Mouse (Mus musculus) heart, embryonic 14.5 days (tissue): ENCODE data around the gene Cmip. TPM values are rescaled to one million over a fixed set of nuclear protein-coding genes. Genes with fewer than 3 reads are reported as not detected.

Source experiments
- ATAC-seq: fragments of 200-750 bp; cut with Nextera tagmentation; 2 replicates; pipeline ENCODE4 v1.8.0; 2017; ENCODE audit warnings: low read depth, moderate TSS enrichment; ENCODE audit not compliant: insufficient number of reproducible peaks, insufficient read depth, low FRiP score
- H3K27ac ChIP-seq, 2 experiments: fragments of 200-500 bp in 1 of 2; fragments of 300-500 bp in 1 of 2; sonication (generic) in 1 of 2; replicated peaks in 1 of 2; 2 replicates each; pipeline ENCODE4 v1.5.1; 2012 to 2014; ENCODE audit warnings: low read depth in 2 of 2, low read length in 2 of 2, control low read depth in 1 of 2, mild to moderate bottlenecking in 1 of 2, mixed read lengths in 1 of 2; ENCODE audit not compliant: control insufficient read depth in 1 of 2, insufficient read depth in 1 of 2
- H3K27me3 ChIP-seq: fragments of 300-500 bp; sonication (generic); 2 replicates; pipeline ENCODE4 v1.6.1; 2014; ENCODE audit warnings: mild to moderate bottlenecking, low read length, control low read depth; ENCODE audit not compliant: control insufficient read depth, insufficient read depth
- H3K36me3 ChIP-seq: fragments of 300-500 bp; sonication (generic); 2 replicates; pipeline ENCODE4 v1.6.1; 2014; ENCODE audit warnings: mild to moderate bottlenecking, control low read depth, low read length, mixed read lengths; ENCODE audit not compliant: control insufficient read depth, insufficient read depth
- H3K4me1 ChIP-seq, 2 experiments: fragments of 200-500 bp in 1 of 2; fragments of 300-500 bp in 1 of 2; sonication (generic) in 1 of 2; 2 replicates each; pipeline ENCODE4 v1.6.1; 2012 to 2014; ENCODE audit warnings: low read length in 2 of 2, control low read depth in 1 of 2, mixed read lengths in 1 of 2; ENCODE audit not compliant: control insufficient read depth in 2 of 2, insufficient read depth in 2 of 2
- H3K4me2 ChIP-seq: fragments of 300-500 bp; sonication (generic); 2 replicates; pipeline ENCODE4 v1.6.1; 2014; ENCODE audit warnings: mild to moderate bottlenecking, low read length
- H3K4me3 ChIP-seq, 2 experiments: fragments of 200-500 bp in 1 of 2; fragments of 300-500 bp in 1 of 2; sonication (generic) in 1 of 2; 2 replicates each; pipeline ENCODE4 v1.5.1; 2012 to 2014; ENCODE audit warnings: low read length in 2 of 2, mild to moderate bottlenecking in 2 of 2, control low read depth in 1 of 2, low read depth in 1 of 2, moderate library complexity in 1 of 2; ENCODE audit not compliant: control insufficient read depth in 1 of 2, insufficient read depth in 1 of 2
- H3K9ac ChIP-seq: fragments of 300-500 bp; sonication (generic); 2 replicates; pipeline ENCODE4 v1.6.1; 2014; ENCODE audit warnings: mild to moderate bottlenecking, low read length
- H3K9me3 ChIP-seq: fragments of 300-500 bp; sonication (generic); 2 replicates; pipeline ENCODE4 v1.6.1; 2016; ENCODE audit warnings: low read length, control low read depth; ENCODE audit not compliant: control insufficient read depth
- WGBS: fragments of 180-500 bp; shearing (Covaris S2); extraction: QIAGEN DNeasy Blood & Tissue Kit; methylation state at CpG from one replicate; pipeline ENCODE4 v1.1.7; 2014; 5-methylcytosine and 5-hydroxymethylcytosine counted together
- polyA plus RNA-seq: library from polyadenylated mRNA; unstranded; fragments of >200 nt; fragmentation: Nextera tagmentation; extraction: Ambion mirVana; gene quantifications from 2 replicates; pipeline ENCODE4 v1.2.1, GENCODE M21; 2014

The Cmip gene
- polyA plus RNA-seq, 1 experiment from 2014 or later: 13.3 TPM

- WGBS: 14% methylated on average over 2 of the region's 2 CpGs
- Histone ChIP-seq H3K27ac (no peak overlapping the region), H3K36me3 (no peaks in the 10 kb centered on the region), H3K4me2 (no peak overlapping the region), H3K9ac (no peak overlapping the region), H3K27me3 (no peaks in the 10 kb centered on the region), H3K9me3 (no peaks in the 10 kb centered on the region), H3K4me3 (no peak overlapping the region), H3K4me1 (peaks cover 23 to 28% of the 10 kb centered on the region in 2 experiments)
- ATAC-seq: no peak
Measured at GRCm38 (mm10) chr8:117362438-117362726, 105.5 kb downstream of the Cmip start.

GRCm38 (mm10) chr8:117363291-117363690, 106.4 kb downstream of the Cmip start:
- no peak for ATAC-seq
- WGBS: 68% methylated on average over 10 of the region's 10 CpGs
- H3K27ac ChIP-seq: no peak overlapping the region
- H3K4me1 ChIP-seq: peaks cover 27 to 33% of the 10 kb centered on the region in 2 experiments
- H3K9me3 ChIP-seq: no peaks in the 10 kb centered on the region
- no peaks in the 10 kb centered on the region for H3K36me3 ChIP-seq
- no peak overlapping the region for H3K9ac ChIP-seq
- no peaks in the 10 kb centered on the region for H3K27me3 ChIP-seq
- no peak overlapping the region for H3K4me2 ChIP-seq
- no peak overlapping the region for H3K4me3 ChIP-seq

GRCm38 (mm10) chr8:117364374-117365160, 107.7 kb downstream of the Cmip start:
- Histone ChIP-seq H3K9ac (no peak overlapping the region), H3K27me3 (no peaks in the 10 kb centered on the region), H3K36me3 (no peaks in the 10 kb centered on the region), H3K27ac (no peak overlapping the region), H3K4me2 (no peak overlapping the region), H3K4me3 (no peak overlapping the region), H3K4me1 (peaks cover 32 to 35% of the 10 kb centered on the region in 2 experiments), H3K9me3 (no peaks in the 10 kb centered on the region)
- WGBS: 80% methylated on average over 19 of the region's 19 CpGs
- no peak for ATAC-seq

- no peak overlapping the region for H3K4me2 ChIP-seq
- no peaks in the 10 kb centered on the region for H3K36me3 ChIP-seq
- H3K9me3 ChIP-seq: no peaks in the 10 kb centered on the region
- H3K9ac ChIP-seq: no peak overlapping the region
- H3K27ac ChIP-seq: no peak overlapping the region
- H3K4me1 ChIP-seq: peaks cover 32 to 48% of the 10 kb centered on the region in 2 experiments
- no peaks in the 10 kb centered on the region for H3K27me3 ChIP-seq
- no peak overlapping the region for H3K4me3 ChIP-seq
- ATAC-seq: no peak
- 41% methylated on average over 7 of the region's 7 CpGs for WGBS
Measured at GRCm38 (mm10) chr8:117366475-117366874, 109.6 kb downstream of the Cmip start.

- H3K4me2 ChIP-seq: no peak overlapping the region
- no peaks in the 10 kb centered on the region for H3K27me3 ChIP-seq
- peaks cover 37 to 52% of the 10 kb centered on the region in 2 experiments for H3K4me1 ChIP-seq
- H3K9ac ChIP-seq: no peak overlapping the region
- no peaks in the 10 kb centered on the region for H3K9me3 ChIP-seq
- WGBS: 77% methylated on average over 8 of the region's 8 CpGs
- ATAC-seq: no peak
- H3K27ac ChIP-seq: no peak overlapping the region
- no peaks in the 10 kb centered on the region for H3K36me3 ChIP-seq
- H3K4me3 ChIP-seq: no peak overlapping the region
Measured at GRCm38 (mm10) chr8:117367441-117367840, 110.6 kb downstream of the Cmip start.

- no peak for ATAC-seq
- no peaks in the 10 kb centered on the region for H3K9me3 ChIP-seq
- no peaks in the 10 kb centered on the region for H3K36me3 ChIP-seq
- H3K9ac ChIP-seq: no peak overlapping the region
- H3K4me1 ChIP-seq: peaks cover 36 to 53% of the 10 kb centered on the region in 2 experiments
- WGBS: 73% methylated on average over 8 of the region's 8 CpGs
- no peaks in the 10 kb centered on the region for H3K27me3 ChIP-seq
- no peak overlapping the region for H3K4me3 ChIP-seq
- H3K27ac ChIP-seq: no peak overlapping the region
- H3K4me2 ChIP-seq: no peak overlapping the region
Measured at GRCm38 (mm10) chr8:117368781-117369180, 111.9 kb downstream of the Cmip start.

- no peak for ATAC-seq
- WGBS: 47% methylated on average over 8 of the region's 8 CpGs
- Histone ChIP-seq H3K36me3 (no peaks in the 10 kb centered on the region), H3K4me3 (no peak overlapping the region), H3K4me1 (peaks cover 33 to 44% of the 10 kb centered on the region in 2 experiments), H3K4me2 (no peak overlapping the region), H3K27ac (no peak overlapping the region; a peak in 1 of 4 replicates), H3K9me3 (no peaks in the 10 kb centered on the region), H3K27me3 (no peaks in the 10 kb centered on the region), H3K9ac (no peak overlapping the region)
Measured at GRCm38 (mm10) chr8:117370009-117370408, 113.1 kb downstream of the Cmip start.

- WGBS: 64% methylated on average over 7 of the region's 7 CpGs
- Histone ChIP-seq H3K4me2 (no peak overlapping the region), H3K9me3 (no peaks in the 10 kb centered on the region), H3K27ac (0 out of 4 replicates have a peak overlapping the region, but pooled peaks of 1 of the 2 experiments have one; percentile 28), H3K4me3 (no peak overlapping the region), H3K4me1 (peaks cover 33 to 44% of the 10 kb centered on the region in 2 experiments), H3K9ac (no peak overlapping the region), H3K27me3 (no peaks in the 10 kb centered on the region), H3K36me3 (no peaks in the 10 kb centered on the region)
- ATAC-seq: peak; percentile 61
Measured at GRCm38 (mm10) chr8:117371189-117371588, 114.3 kb downstream of the Cmip start.
